Mouse (Mus musculus) CH12.LX (cell line): ENCODE results near the gene Cd320. TPM values are rescaled to one million over a fixed set of nuclear protein-coding genes. Genes with fewer than 3 reads are reported as not detected.
A peak's percentile ranks its signal among the peaks of the same experiment; 100 is the strongest.

Experiments
- DNase-seq: peaks from one replicate; pipeline ENCODE4 v3.0.0-alpha.2; 2013; ENCODE audit errors: extremely low read depth
- H3K27ac ChIP-seq: 2 replicates; pipeline ENCODE4 v1.5.1; 2012; ENCODE audit warnings: low read depth, mild to moderate bottlenecking, control low read depth, moderate library complexity; ENCODE audit not compliant: insufficient read depth
- H3K27me3 ChIP-seq: replicated peaks from 2 replicates; pipeline ENCODE3; 2012; ENCODE audit warnings: inconsistent platforms
- H3K36me3 ChIP-seq, 2 experiments: replicated peaks in 1 of 2; 2 replicates each; pipeline versions ENCODE3 to v1.6.1; 2012; ENCODE audit warnings: inconsistent platforms in 1 of 2, low read length in 1 of 2, mild to moderate bottlenecking in 1 of 2, mixed read lengths in 1 of 2, moderate library complexity in 1 of 2; ENCODE audit not compliant: control insufficient read depth in 1 of 2, insufficient read depth in 1 of 2
- H3K4me1 ChIP-seq, 2 experiments: 2 replicates each; pipeline ENCODE4 v1.6.1; 2012; ENCODE audit warnings: inconsistent platforms in 1 of 2, moderate library complexity in 1 of 2; ENCODE audit not compliant: insufficient read depth in 2 of 2, control insufficient read depth in 1 of 2
- H3K4me2 ChIP-seq: 2 replicates; pipeline ENCODE4 v1.6.1; 2012; ENCODE audit warnings: low read depth, mild to moderate bottlenecking, control low read depth; ENCODE audit not compliant: poor library complexity, insufficient read depth, severe bottlenecking
- H3K4me3 ChIP-seq, 3 experiments: fragments of 150-350 bp in 1 of 3; sonication (generic) in 1 of 3; replicated peaks in 1 of 3; 2 replicates each; pipeline versions ENCODE3 to v1.5.1; 2011 to 2012; ENCODE audit warnings: low read depth in 2 of 3, low read length in 2 of 3, mild to moderate bottlenecking in 2 of 3, moderate library complexity in 2 of 3, control low read depth in 1 of 3, improper control_type of control experiment in 1 of 3, inconsistent platforms in 1 of 3, mixed read lengths in 1 of 3; ENCODE audit not compliant: poor library complexity in 1 of 3
- H3K79me2 ChIP-seq: replicated peaks from 2 replicates; pipeline ENCODE4 v1.6.1; 2012; ENCODE audit warnings: mild to moderate bottlenecking, moderate library complexity; ENCODE audit not compliant: control insufficient read depth, poor library complexity, insufficient read depth, severe bottlenecking; ENCODE audit errors: extremely low read depth
- H3K9ac ChIP-seq: 2 replicates; pipeline ENCODE4 v1.6.1; 2012; ENCODE audit warnings: low read depth, mild to moderate bottlenecking, control low read depth, moderate library complexity; ENCODE audit not compliant: insufficient read depth
- H3K9me3 ChIP-seq: replicated peaks from 2 replicates; pipeline ENCODE3; 2012; ENCODE audit warnings: low read length, inconsistent platforms, mixed read lengths
- BHLHE40 ChIP-seq: IDR thresholded peaks from 2 replicates; pipeline ENCODE4 v1.6.1; 2011; ENCODE audit warnings: mild to moderate bottlenecking, low read depth, low read length, improper control_type of control experiment
- CHD2 ChIP-seq: IDR thresholded peaks from 2 replicates; pipeline ENCODE4 v1.6.1; 2011; ENCODE audit warnings: low read length, improper control_type of control experiment
- CTCF ChIP-seq, 2 experiments: IDR thresholded peaks in 1 of 2; conservative IDR thresholded peaks in 1 of 2; 2 replicates each; pipeline ENCODE4 v1.5.1; 2011 to 2012; ENCODE audit warnings: low read depth in 2 of 2, low read length in 2 of 2, improper control_type of control experiment in 1 of 2, inconsistent platforms in 1 of 2, mild to moderate bottlenecking in 1 of 2, moderate library complexity in 1 of 2
- E2F4 ChIP-seq: IDR thresholded peaks from 2 replicates; pipeline ENCODE4 v1.6.1; 2011; ENCODE audit warnings: low read depth, low read length, improper control_type of control experiment; ENCODE audit not compliant: insufficient replicate concordance
- ELF1 ChIP-seq: IDR thresholded peaks from 2 replicates; pipeline ENCODE4 v1.6.1; 2014; ENCODE audit warnings: low read depth, mild to moderate bottlenecking, inconsistent platforms, low read length, improper control_type of control experiment
- EP300 ChIP-seq: IDR thresholded peaks from 2 replicates; pipeline ENCODE4 v1.6.1; 2011; ENCODE audit warnings: low read length, improper control_type of control experiment
- GABPA ChIP-seq: IDR thresholded peaks from 2 replicates; pipeline ENCODE4 v1.6.1; 2012; ENCODE audit warnings: low read depth, low read length, improper control_type of control experiment, inconsistent platforms; ENCODE audit not compliant: insufficient replicate concordance
- JUND ChIP-seq: conservative IDR thresholded peaks from 2 replicates; pipeline ENCODE4 v1.6.1; 2011; ENCODE audit warnings: low read depth, low read length, improper control_type of control experiment
- MAFK ChIP-seq: IDR thresholded peaks from 2 replicates; pipeline ENCODE4 v1.6.1; 2011; ENCODE audit warnings: low read length, improper control_type of control experiment; ENCODE audit not compliant: insufficient replicate concordance
- MAX ChIP-seq: IDR thresholded peaks from 2 replicates; pipeline ENCODE4 v1.6.1; 2011; ENCODE audit warnings: low read length, improper control_type of control experiment
- MAZ ChIP-seq: IDR thresholded peaks from 2 replicates; pipeline ENCODE4 v1.6.1; 2012; ENCODE audit warnings: low read depth, mild to moderate bottlenecking, inconsistent platforms, low read length, improper control_type of control experiment, moderate library complexity
- MEF2A ChIP-seq: IDR thresholded peaks from 2 replicates; pipeline ENCODE4 v1.6.1; 2014; ENCODE audit warnings: low read depth, mild to moderate bottlenecking, inconsistent platforms, low read length, improper control_type of control experiment, borderline replicate concordance
- MYC ChIP-seq: IDR thresholded peaks from 2 replicates; pipeline ENCODE4 v1.6.1; 2011; ENCODE audit warnings: low read depth, mild to moderate bottlenecking, improper control_type of control experiment, low read length
- NRF1 ChIP-seq: IDR thresholded peaks from 2 replicates; pipeline ENCODE4 v1.6.1; 2014; ENCODE audit warnings: low read depth, mild to moderate bottlenecking, inconsistent platforms, low read length, improper control_type of control experiment, moderate library complexity
- PAX5 ChIP-seq: IDR thresholded peaks from 2 replicates; pipeline ENCODE4 v1.6.1; 2012; ENCODE audit warnings: low read length, inconsistent platforms, mixed read lengths
- POLR2A ChIP-seq: IDR thresholded peaks from 2 replicates; pipeline ENCODE4 v1.6.1; 2011; ENCODE audit warnings: low read depth, mild to moderate bottlenecking, improper control_type of control experiment, low read length
- RAD21 ChIP-seq: IDR thresholded peaks from 2 replicates; pipeline ENCODE4 v1.6.1; 2011; ENCODE audit warnings: low read depth, mild to moderate bottlenecking, low read length, improper control_type of control experiment, moderate library complexity
- TBP ChIP-seq: conservative IDR thresholded peaks from 2 replicates; pipeline ENCODE4 v1.6.1; 2011; ENCODE audit warnings: low read depth, low read length, improper control_type of control experiment
- TCF12 ChIP-seq: IDR thresholded peaks from 2 replicates; pipeline ENCODE4 v1.6.1; 2014; ENCODE audit warnings: low read depth, mild to moderate bottlenecking, inconsistent platforms, low read length, improper control_type of control experiment
- USF2 ChIP-seq: conservative IDR thresholded peaks from 2 replicates; pipeline ENCODE4 v1.6.1; 2011; ENCODE audit warnings: low read depth, low read length, improper control_type of control experiment
- ZMIZ1 ChIP-seq: IDR thresholded peaks from 2 replicates; pipeline ENCODE4 v1.6.1; 2012; ENCODE audit warnings: low read depth, mild to moderate bottlenecking, inconsistent platforms, low read length, improper control_type of control experiment
- ZNF384 ChIP-seq: IDR thresholded peaks from 2 replicates; pipeline ENCODE4 v1.6.1; 2012; ENCODE audit warnings: low read depth, low read length, improper control_type of control experiment, inconsistent platforms
- dilution Hi-C: fragments of 300-500 bp; cut with MboI; formaldehyde crosslinking; loops from 2 replicates; pipeline ENCODE4 v1.14.3; 2020; ENCODE audit warnings: low sequenced_read_pairs; ENCODE audit not compliant: extremely low pct_unique_long_range_greater_than_20kb, extremely low pct_ligation_motif_present
- in situ Hi-C: fragments of 300-500 bp; cut with MboI; formaldehyde crosslinking; loops from 3 replicates; pipeline ENCODE4 v1.14.3; 2019; ENCODE audit warnings: low sequenced_read_pairs, low pct_ligation_motif_present, low pct_unique_long_range_greater_than_20kb, mixed read lengths
- polyA plus RNA-seq: library from polyadenylated mRNA; unstranded; fragments of >175 nt; gene quantifications from 2 replicates; pipeline ENCODE4 v1.2.1, GENCODE M21; 2012; ENCODE audit warnings: low read depth; ENCODE audit not compliant: insufficient read length
- total RNA-seq, 2 experiments: library from RNA; depleted of rRNA; stranded (reverse); fragments of 300-350 nt in 1 of 2; fragments of >200 nt in 1 of 2; gene quantifications; 2 replicates each; pipeline ENCODE4 v1.2.3; 2012 to 2014

Cd320 gene
- total and polyA plus RNA-seq, 3 experiments = 50.9 to 67.1 (median 53.7) TPM

GRCm38 (mm10) chr17:33816612-33817011 lies 26.3 kb upstream of the Cd320 start:
- no peak for DNase-seq
- Histone ChIP-seq H3K4me2 (peak overlapping the region; percentile 58; the same call in 1 of the 2 replicates), H3K27ac (no peak overlapping the region), H3K9ac (no peak overlapping the region), H3K27me3 (no peaks in the 10 kb centered on the region), H3K4me1 (peaks cover 15 to 32% of the 10 kb centered on the region in 2 experiments), H3K79me2 (peaks cover 4% of the 10 kb centered on the region), H3K9me3 (peaks cover 7% of the 10 kb centered on the region), H3K4me3 (no peak overlapping the region), H3K36me3 (peaks cover 30 to 60% of the 10 kb centered on the region in 2 experiments)
- dilution Hi-C loops = no loop called here
- TF ChIP-seq CHD2 = no peak
- TF ChIP-seq E2F4 = no peak
- no peak for TF ChIP-seq MAX
- no peak for TF ChIP-seq TBP
- TF ChIP-seq MAZ = no peak
- no peak for TF ChIP-seq BHLHE40
- no peak for TF ChIP-seq POLR2A
- no peak for TF ChIP-seq MYC
- no peak for TF ChIP-seq JUND
- no peak for TF ChIP-seq PAX5
- TF ChIP-seq ZMIZ1 = no peak
- TF ChIP-seq MEF2A = no peak
- TF ChIP-seq USF2 = no peak
- TF ChIP-seq CTCF (conservative IDR thresholded peaks at IDR 0.05 in 1 of 2, IDR thresholded peaks at IDR 0.05 in 1 of 2; ENCODE audit: low read depth in 2 of 2, low read length in 2 of 2) = no peak
- TF ChIP-seq RAD21 = no peak
- TF ChIP-seq TCF12 = no peak
- no peak for TF ChIP-seq ZNF384
- TF ChIP-seq MAFK = no peak
- TF ChIP-seq GABPA = no peak
- in situ Hi-C loops = no loop called here

- 0 out of 2 replicates have a peak, but pooled peaks have one; percentile 7 for TF ChIP-seq ELF1
- peak; percentile 65; the same call in 1 of the 2 replicates for TF ChIP-seq MAX
- no peak for TF ChIP-seq MAZ
- peak; percentile 45; the same call in 1 of the 2 replicates for TF ChIP-seq MYC
- no peak for TF ChIP-seq E2F4
- TF ChIP-seq NRF1 = peak; percentile 89
- TF ChIP-seq EP300 = no peak
- peak; percentile 87 for TF ChIP-seq BHLHE40
- peak; percentile 77 for TF ChIP-seq POLR2A
Measured at GRCm38 (mm10) chr17:33817184-33817968, 25.5 kb upstream of the Cd320 start.

More at GRCm38 (mm10) chr17:33817184-33817968, 25.5 kb upstream of the Cd320 start:
- peaks cover 12% of the 10 kb centered on the region for H3K79me2 ChIP-seq
- H3K9me3 ChIP-seq = peaks cover 7% of the 10 kb centered on the region
- peak overlapping the region; percentile 58 for H3K4me2 ChIP-seq
- H3K4me1 ChIP-seq = peaks cover 20 to 35% of the 10 kb centered on the region in 2 experiments
- H3K27me3 ChIP-seq = no peaks in the 10 kb centered on the region
- H3K9ac ChIP-seq = peak overlapping the region; percentile 61
- in situ Hi-C loops (no loop called here), dilution Hi-C loops (no loop called here)
- H3K27ac ChIP-seq = peak overlapping the region; percentile 41
- peak; percentile 61 for DNase-seq
- peak overlapping the region in 2 of 3 experiments; percentile 37 to 66 for H3K4me3 ChIP-seq
- peaks cover 38 to 68% of the 10 kb centered on the region in 2 experiments for H3K36me3 ChIP-seq
